Mouse (Mus musculus) hindbrain, embryonic 10.5 days (tissue): ENCODE measurements around the gene Nr5a2. TPM values are rescaled to one million over a fixed set of nuclear protein-coding genes. Genes with fewer than 3 reads are reported as not detected.

Experiments
- DNase-seq: peaks from one replicate; pipeline ENCODE4 v3.0.0-alpha.2; 2017; ENCODE audit warnings: low spot score
- H3K27ac ChIP-seq: fragments of 300-500 bp; sonication (generic); 2 replicates; pipeline ENCODE4 v1.5.1; 2016; ENCODE audit warnings: mild to moderate bottlenecking, moderate library complexity
- H3K27me3 ChIP-seq: fragments of 300-500 bp; sonication (generic); 2 replicates; pipeline ENCODE4 v1.6.1; 2016; ENCODE audit warnings: mild to moderate bottlenecking; ENCODE audit not compliant: poor library complexity, insufficient read depth, severe bottlenecking
- H3K36me3 ChIP-seq: fragments of 300-500 bp; sonication (generic); 2 replicates; pipeline ENCODE4 v1.6.1; 2016; ENCODE audit warnings: mild to moderate bottlenecking, moderate library complexity
- H3K4me1 ChIP-seq: fragments of 300-500 bp; sonication (generic); replicated peaks from 2 replicates; pipeline ENCODE4 v1.6.1; 2016; ENCODE audit warnings: mild to moderate bottlenecking
- H3K4me3 ChIP-seq: fragments of 300-500 bp; sonication (generic); 2 replicates; pipeline ENCODE4 v1.5.1; 2016; ENCODE audit warnings: mild to moderate bottlenecking, moderate library complexity
- H3K9me3 ChIP-seq: fragments of 300-500 bp; sonication (generic); 2 replicates; pipeline ENCODE4 v1.6.1; 2016; ENCODE audit warnings: mild to moderate bottlenecking, moderate library complexity
- WGBS: fragments of 180-500 bp; shearing (Covaris S2); methylation state at CpG from one replicate; pipeline ENCODE4 v1.1.7; 2016; 5-methylcytosine and 5-hydroxymethylcytosine counted together
- polyA plus RNA-seq: library from polyadenylated mRNA; unstranded; fragments of >200 nt; fragmentation: Nextera tagmentation; extraction: Ambion mirVana; gene quantifications from 2 replicates; pipeline ENCODE4 v1.2.1, GENCODE M21; 2016

Gene Nr5a2
- polyA plus RNA-seq, result 0.29 and 0.33 TPM in 2 replicates

GRCm38 (mm10) chr1:136960428-136961012 lies at the start of gene Nr5a2:
Gene Nr5a2 (minus strand): TSS chr1:136960448.
- H3K36me3 ChIP-seq, result no peaks in the 10 kb centered on the region
- H3K27ac ChIP-seq, result no peak within 1 kb of the TSS
- DNase-seq, result no peak
- H3K9me3 ChIP-seq, result no peaks in the 10 kb centered on the region
- no peak within 1 kb of the TSS for H3K4me3 ChIP-seq
- WGBS, result 71% methylated on average over 4 of the region's 4 CpGs
- peaks cover 14% of the 10 kb centered on the region for H3K4me1 ChIP-seq
- peaks cover 55% of the 10 kb centered on the region for H3K27me3 ChIP-seq

- 78% methylated on average over 6 of the region's 6 CpGs for WGBS
- Histone ChIP-seq H3K27ac (no peak overlapping the region), H3K27me3 (no peaks in the 10 kb centered on the region), H3K4me1 (no peaks in the 10 kb centered on the region), H3K9me3 (no peaks in the 10 kb centered on the region), H3K36me3 (no peaks in the 10 kb centered on the region), H3K4me3 (no peak overlapping the region)
- DNase-seq, result no peak
Observed at GRCm38 (mm10) chr1:137008726-137009239, 48.5 kb upstream of the Nr5a2 start.

- Histone ChIP-seq H3K27ac (no peak overlapping the region), H3K9me3 (peaks cover 9% of the 10 kb centered on the region; the same call in 1 of the 2 replicates), H3K4me3 (no peak overlapping the region), H3K36me3 (no peaks in the 10 kb centered on the region), H3K4me1 (no peaks in the 10 kb centered on the region), H3K27me3 (no peaks in the 10 kb centered on the region)
- 88% methylated on average over 1 of the region's 1 CpGs for WGBS
- no peak for DNase-seq
Observed at GRCm38 (mm10) chr1:137003816-137004215, 43.6 kb upstream of the Nr5a2 start.

DNA sequence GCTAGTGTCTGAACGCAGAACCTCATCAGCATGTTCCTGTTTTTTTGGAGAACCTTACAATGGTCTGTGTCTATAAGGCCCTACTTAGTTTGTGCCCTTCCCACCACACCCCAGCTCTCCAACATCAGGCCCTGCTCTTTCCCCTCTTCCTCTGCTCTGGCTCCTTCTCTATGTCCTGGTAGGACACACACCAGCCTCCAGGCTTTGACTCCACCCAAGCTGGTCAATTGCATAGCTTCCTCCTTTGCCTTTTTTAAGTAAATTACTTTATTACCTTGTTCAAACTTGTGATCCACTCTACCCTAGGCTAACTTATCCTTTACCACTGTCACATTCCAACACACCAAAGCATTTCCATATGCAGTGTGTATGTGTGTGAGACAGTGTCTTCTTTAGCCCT lies 42.9 kb upstream of the Nr5a2 start:
- Histone ChIP-seq H3K4me3 (no peak overlapping the region), H3K36me3 (no peaks in the 10 kb centered on the region), H3K9me3 (peaks cover 9% of the 10 kb centered on the region; the same call in 1 of the 2 replicates), H3K27me3 (no peaks in the 10 kb centered on the region), H3K4me1 (no peaks in the 10 kb centered on the region), H3K27ac (no peak overlapping the region)
- no peak for DNase-seq
- WGBS, result 84% methylated on average over 1 of the region's 1 CpGs

- H3K9me3 ChIP-seq, result no peaks in the 10 kb centered on the region
- no peaks in the 10 kb centered on the region for H3K4me1 ChIP-seq
- H3K27me3 ChIP-seq, result no peaks in the 10 kb centered on the region
- no peak overlapping the region for H3K27ac ChIP-seq
- H3K4me3 ChIP-seq, result no peak overlapping the region
- 82% methylated on average over 8 of the region's 8 CpGs for WGBS
- DNase-seq, result no peak
- H3K36me3 ChIP-seq, result no peaks in the 10 kb centered on the region
Observed at GRCm38 (mm10) chr1:136991762-136992352, 31.6 kb upstream of the Nr5a2 start.

DNA sequence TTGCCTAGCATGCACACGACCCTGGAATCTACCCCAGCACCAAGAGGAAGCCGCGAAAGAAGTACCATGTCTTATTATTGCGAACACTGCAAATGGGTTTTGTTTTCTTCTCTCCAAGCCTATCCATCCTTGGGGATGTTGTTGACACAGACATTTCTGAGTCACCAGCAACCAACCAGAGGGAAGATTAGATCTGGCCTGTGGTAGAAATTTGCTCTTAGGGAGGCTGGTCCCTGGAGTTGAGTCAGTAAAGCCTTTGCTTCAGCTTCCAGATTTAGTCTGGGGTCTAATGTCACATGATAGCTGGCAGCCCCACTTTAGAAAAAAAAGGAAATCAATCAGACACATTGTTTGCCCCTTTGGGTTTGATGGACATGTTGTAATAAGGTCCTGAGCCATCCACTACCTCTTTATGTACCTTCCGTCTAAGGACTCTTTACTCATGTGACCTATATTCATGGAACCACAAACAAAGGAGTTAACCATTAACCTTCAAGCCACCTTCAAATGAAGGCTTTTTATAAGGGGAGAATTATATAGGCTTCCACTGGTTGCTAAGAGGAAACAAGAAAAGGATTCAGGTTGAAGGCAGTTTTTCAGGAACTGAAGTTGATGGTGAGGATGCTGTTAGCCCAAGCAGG lies 20.1 kb upstream of the Nr5a2 start:
- Histone ChIP-seq H3K27ac (no peak overlapping the region), H3K9me3 (no peaks in the 10 kb centered on the region), H3K27me3 (no peaks in the 10 kb centered on the region), H3K36me3 (no peaks in the 10 kb centered on the region), H3K4me3 (no peak overlapping the region), H3K4me1 (no peaks in the 10 kb centered on the region)
- no peak for DNase-seq
- 86% methylated on average over 5 of the region's 5 CpGs for WGBS

- no peak for DNase-seq
- H3K9me3 ChIP-seq, result no peaks in the 10 kb centered on the region
- H3K36me3 ChIP-seq, result no peaks in the 10 kb centered on the region
- H3K27ac ChIP-seq, result no peak overlapping the region
- H3K4me3 ChIP-seq, result no peak overlapping the region
- H3K4me1 ChIP-seq, result no peaks in the 10 kb centered on the region
- H3K27me3 ChIP-seq, result no peaks in the 10 kb centered on the region
- WGBS, result 77% methylated on average over 3 of the region's 3 CpGs
Observed at GRCm38 (mm10) chr1:136977867-136978266, 17.6 kb upstream of the Nr5a2 start.

- H3K4me1 ChIP-seq, result no peaks in the 10 kb centered on the region
- 85% methylated on average over 3 of the region's 3 CpGs for WGBS
- no peaks in the 10 kb centered on the region for H3K27me3 ChIP-seq
- H3K4me3 ChIP-seq, result no peak overlapping the region
- no peak overlapping the region for H3K27ac ChIP-seq
- no peaks in the 10 kb centered on the region for H3K9me3 ChIP-seq
- no peaks in the 10 kb centered on the region for H3K36me3 ChIP-seq
- no peak for DNase-seq
Observed at GRCm38 (mm10) chr1:136974040-136974439, 13.8 kb upstream of the Nr5a2 start.

GRCm38 (mm10) chr1:136973016-136973415 lies 12.8 kb upstream of the Nr5a2 start:
- H3K27me3 ChIP-seq, result no peaks in the 10 kb centered on the region
- 86% methylated on average over 5 of the region's 5 CpGs for WGBS
- H3K9me3 ChIP-seq, result no peaks in the 10 kb centered on the region
- no peaks in the 10 kb centered on the region for H3K4me1 ChIP-seq
- no peak for DNase-seq
- no peaks in the 10 kb centered on the region for H3K36me3 ChIP-seq
- H3K4me3 ChIP-seq, result no peak overlapping the region
- no peak overlapping the region for H3K27ac ChIP-seq

DNA sequence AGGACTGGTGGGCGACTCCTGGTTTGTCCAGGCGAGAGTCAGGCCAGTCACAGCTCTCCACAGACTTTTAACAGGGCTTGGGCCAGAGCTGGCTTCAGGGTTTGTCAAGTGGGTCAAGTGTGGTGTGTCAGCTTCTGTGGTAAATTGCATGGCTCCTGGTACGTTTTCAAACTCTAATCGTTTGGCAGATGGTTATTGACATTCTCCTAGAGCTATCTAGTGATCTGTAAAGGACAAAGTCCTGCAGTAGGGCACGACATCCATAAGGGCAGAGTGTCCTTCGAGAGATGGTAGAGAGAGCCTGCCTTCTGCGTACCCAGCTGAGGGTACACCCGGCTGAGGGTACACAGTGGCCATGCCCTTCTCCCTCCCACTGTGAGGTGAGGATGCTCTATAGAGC lies 10.7 kb upstream of the Nr5a2 start:
- DNase-seq, result no peak

DNA sequence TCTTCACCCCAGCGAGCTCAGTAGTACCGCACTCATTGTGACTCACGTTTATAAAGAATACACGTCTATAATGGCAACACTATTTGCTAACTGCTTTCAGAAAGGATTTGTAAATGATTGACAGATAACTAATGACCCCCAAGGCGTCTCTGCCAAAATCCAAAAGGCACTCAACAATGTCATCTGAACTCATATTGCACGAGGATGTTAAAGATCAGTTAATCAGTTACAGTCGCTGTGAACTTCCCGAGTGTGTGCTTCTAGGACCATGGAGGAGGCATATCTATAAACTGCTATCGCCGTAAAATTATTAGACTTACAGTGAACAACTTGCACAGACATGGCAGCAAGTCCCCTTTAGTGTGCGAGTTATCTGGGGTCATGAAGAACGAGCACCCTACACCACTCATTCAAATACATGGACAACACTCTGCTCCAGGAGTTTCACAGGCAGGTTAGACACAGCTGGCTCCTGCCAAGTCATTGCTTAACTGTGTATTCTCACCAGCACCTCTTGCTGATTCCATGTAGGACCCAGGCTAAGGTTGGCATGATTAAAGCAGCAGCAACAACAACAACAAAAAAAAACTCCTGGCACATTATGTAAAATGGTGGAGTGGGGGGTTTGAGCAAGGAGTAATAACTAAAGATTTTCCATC lies 6.6 kb upstream of the Nr5a2 start:
- WGBS, result 80% methylated on average over 12 of the region's 12 CpGs
- H3K4me1 ChIP-seq, result no peaks in the 10 kb centered on the region
- H3K27ac ChIP-seq, result no peak overlapping the region

More for the DNA sequence above, 10.7 kb upstream of the Nr5a2 start:
- no peak overlapping the region for H3K27ac ChIP-seq
- H3K4me3 ChIP-seq, result no peak overlapping the region
- WGBS, result 90% methylated on average over 8 of the region's 8 CpGs
- no peaks in the 10 kb centered on the region for H3K36me3 ChIP-seq
- no peaks in the 10 kb centered on the region for H3K4me1 ChIP-seq
- H3K9me3 ChIP-seq, result no peaks in the 10 kb centered on the region
- no peaks in the 10 kb centered on the region for H3K27me3 ChIP-seq

DNA sequence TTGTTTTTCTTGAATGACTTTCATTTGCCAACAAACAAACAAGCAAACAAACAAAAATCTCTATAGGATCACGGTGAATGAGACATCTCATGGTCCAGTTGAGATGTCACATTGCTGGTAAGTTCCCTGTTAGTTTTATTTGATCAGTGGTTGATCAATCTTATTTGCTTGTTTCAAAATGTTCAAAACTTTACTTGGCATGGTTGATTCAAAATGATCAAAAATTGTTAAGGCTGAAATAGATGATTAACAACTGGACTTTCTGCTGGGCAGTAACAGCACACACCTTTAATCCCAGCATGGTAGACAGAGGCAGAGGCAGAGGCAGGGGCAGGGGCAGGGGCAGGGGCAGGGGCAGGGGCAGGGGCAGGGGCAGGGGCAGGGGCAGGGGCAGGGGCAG lies 757 bp downstream of the Nr5a2 start:
- Histone ChIP-seq H3K4me1 (peaks cover 14% of the 10 kb centered on the region), H3K36me3 (no peaks in the 10 kb centered on the region), H3K27ac (no peak overlapping the region), H3K9me3 (no peaks in the 10 kb centered on the region), H3K27me3 (peaks cover 65% of the 10 kb centered on the region), H3K4me3 (no peak overlapping the region)
- DNase-seq, result no peak
- WGBS, result 67% methylated on average over 1 of the region's 1 CpGs

More for the DNA sequence above, 6.6 kb upstream of the Nr5a2 start:
- no peaks in the 10 kb centered on the region for H3K9me3 ChIP-seq
- no peak for DNase-seq
- H3K4me3 ChIP-seq, result no peak overlapping the region
- 0 out of 2 replicates have a peak, but pooled peaks cover under 1% of the 10 kb centered on the region for H3K27me3 ChIP-seq
- H3K36me3 ChIP-seq, result no peaks in the 10 kb centered on the region

- no peaks in the 10 kb centered on the region for H3K9me3 ChIP-seq
- H3K27me3 ChIP-seq, result peaks cover 74% of the 10 kb centered on the region
- no peak overlapping the region for H3K27ac ChIP-seq
- no peak for DNase-seq
- H3K4me1 ChIP-seq, result peaks cover 14% of the 10 kb centered on the region
- peak overlapping the region; percentile 39 for H3K4me3 ChIP-seq
- 4% methylated on average over 9 of the region's 9 CpGs for WGBS
- H3K36me3 ChIP-seq, result no peaks in the 10 kb centered on the region
Observed at GRCm38 (mm10) chr1:136958666-136959065, 1.6 kb downstream of the Nr5a2 start.
